Mouse (Mus musculus) inflammation-experienced regulatory T-cells (primary cell): Measurements from ENCODE around the gene Gemin5. TPM values are rescaled to one million over a fixed set of nuclear protein-coding genes. Genes with fewer than 3 reads are reported as not detected.

Experiments used
- polyA plus RNA-seq, 2 experiments: library from polyadenylated mRNA; unstranded; fragments of 100-300 nt; shearing (Covaris generic); gene quantifications; one replicate each; pipeline ENCODE4 v1.2.1; 2017

The Gemin5 gene
- 10 to 100 TPM; 15.1 to 16.7 TPM for polyA plus RNA-seq

DNA sequence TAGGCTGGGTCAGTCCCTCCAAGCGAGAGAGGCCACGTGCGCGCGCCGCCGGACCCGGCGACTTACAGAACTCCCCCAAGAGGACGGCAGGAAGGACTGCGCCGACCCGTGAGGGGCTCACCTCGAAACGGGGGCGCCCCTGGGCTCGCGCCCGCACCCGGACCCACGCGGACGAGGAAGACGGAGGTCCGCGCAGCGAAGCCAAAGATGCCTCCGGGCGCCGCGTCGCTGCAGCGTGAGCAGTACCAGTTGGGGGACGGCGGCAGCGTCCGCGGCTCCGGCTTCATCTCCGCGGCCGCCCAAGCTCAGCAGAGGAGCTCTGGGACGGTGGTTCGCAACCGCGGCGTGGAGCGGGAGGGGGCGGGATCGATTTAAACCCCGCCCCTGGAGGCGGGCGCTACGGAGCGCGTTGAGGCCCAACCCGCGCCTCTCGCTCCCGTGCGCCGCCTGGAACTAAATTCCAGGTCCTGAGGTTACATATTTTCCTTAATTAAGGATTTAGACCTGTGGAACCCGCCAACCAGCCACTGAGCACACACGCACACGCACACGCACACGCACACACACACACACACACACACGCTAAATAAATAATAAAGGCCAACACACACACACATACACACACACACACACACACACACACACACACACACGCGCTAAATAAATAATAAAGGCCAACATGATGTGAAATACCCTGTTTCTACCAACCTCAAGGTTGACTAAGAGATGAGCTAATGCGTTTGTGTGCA, at the start of gene Gemin5:
Gene Gemin5 (minus strand): TSS at position 373 of the 749 bp plus-strand sequence.

DNA sequence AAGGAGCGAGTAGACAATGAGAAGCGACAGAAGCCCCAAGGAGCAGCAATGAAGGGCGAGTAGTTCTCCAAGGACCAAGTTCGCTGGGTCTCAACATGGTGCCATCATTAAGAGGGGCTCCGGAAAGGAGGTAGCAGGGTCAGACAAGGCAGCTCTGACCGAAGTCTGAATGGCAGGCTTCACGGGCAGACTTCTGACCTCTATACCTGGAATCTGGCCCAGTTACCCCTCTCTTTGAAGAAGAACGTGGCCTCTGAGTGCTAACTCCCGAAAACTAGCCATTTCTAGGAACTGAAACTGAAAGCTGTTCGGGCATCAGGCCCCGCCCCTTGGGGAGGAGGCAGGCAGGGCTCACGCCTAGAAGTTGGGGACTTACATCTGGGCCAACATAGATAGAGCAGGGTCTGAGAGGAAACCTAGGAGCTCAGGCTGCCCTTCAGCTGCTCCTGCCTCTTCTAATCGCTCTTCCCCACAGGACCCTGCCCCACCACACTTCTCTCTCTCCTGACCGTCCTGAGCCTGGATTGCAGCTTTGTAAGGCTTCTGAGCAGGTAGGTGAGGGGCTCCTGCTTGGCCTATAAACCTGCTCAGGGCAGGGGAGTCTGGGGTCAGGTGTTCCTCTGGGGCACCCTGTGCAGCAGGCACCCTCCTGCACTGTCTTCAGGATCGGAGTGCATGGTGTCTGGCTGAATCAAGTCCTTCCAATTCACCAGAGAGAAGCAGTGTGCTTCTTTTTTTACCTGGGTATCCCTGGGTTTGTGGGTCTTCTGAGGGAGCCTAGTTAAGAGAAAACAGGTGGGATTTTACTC, 31.1 kb upstream of the Gemin5 start, which contains the start of the genes Igtp and Irgm2:
Gene Igtp (plus strand): TSS at position 328 of the 809 bp plus-strand sequence.
Gene Irgm2 (plus strand): TSS at position 390 of the 809 bp plus-strand sequence.

DNA sequence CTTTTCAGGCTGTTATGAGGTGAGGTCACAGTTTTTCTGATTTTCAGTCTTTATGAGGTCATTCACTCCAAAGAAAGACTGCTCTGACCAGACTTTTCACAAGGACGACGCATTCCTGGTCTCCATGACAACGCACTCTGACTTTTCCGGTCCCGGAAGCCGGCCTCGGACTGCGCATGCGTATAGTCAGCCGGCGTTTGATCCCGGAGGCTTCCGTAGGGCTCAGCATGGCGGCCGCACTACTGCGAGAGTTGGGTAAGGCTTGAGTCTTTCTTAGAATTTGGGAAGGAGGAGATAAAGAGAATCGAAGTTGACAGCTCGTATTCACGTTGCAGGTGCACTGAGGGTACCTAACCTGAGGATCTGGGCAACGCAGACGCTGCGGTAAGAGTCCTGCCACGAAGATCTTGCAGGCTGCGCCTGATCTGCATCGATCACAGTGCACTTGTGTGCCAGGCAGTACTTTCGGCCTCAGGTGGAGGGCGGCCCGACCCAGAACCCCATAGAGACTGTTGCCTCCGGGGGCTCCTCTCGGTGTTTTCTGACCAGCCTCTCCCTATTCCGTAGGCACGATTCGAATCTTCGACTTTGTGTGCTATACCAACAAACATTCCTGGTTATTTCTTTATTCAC, 3.2 kb upstream of the Gemin5 start, which contains the start of gene Mrpl22:
Gene Mrpl22 (plus strand): TSS at position 203 of the 633 bp plus-strand sequence.

DNA sequence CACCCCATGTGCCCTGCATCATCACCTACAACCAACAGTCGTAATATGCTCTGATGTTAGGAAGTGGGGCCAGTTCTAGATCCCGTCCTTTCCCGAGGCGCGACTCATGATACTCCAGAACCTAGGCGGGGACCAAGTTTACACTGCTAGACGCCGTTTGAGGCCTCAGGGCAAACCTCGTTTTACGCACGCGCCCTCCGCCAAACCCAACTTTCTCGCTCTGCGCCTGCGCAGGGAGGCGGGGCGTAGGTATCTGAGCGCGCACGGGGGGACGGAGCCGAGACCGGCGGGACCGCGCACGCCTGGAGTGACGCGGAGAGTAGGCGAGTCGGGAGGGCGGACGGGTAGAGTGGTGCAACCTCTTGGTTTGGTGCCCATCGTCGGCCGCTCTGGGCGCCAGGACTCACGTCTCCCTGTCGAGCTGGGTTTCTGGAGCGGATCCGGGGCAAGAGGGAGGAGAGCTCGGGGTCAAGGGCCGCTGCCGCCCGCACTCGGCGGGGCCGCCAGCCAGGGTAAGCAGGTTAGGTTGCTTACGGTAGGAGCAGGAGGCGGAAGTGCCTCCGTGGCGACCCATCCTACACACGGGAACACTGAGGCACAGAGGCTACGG, 64.5 kb downstream of the Gemin5 start, which contains the start of gene Cnot8:
Gene Cnot8 (plus strand): TSS at position 457 of the 610 bp plus-strand sequence.

DNA sequence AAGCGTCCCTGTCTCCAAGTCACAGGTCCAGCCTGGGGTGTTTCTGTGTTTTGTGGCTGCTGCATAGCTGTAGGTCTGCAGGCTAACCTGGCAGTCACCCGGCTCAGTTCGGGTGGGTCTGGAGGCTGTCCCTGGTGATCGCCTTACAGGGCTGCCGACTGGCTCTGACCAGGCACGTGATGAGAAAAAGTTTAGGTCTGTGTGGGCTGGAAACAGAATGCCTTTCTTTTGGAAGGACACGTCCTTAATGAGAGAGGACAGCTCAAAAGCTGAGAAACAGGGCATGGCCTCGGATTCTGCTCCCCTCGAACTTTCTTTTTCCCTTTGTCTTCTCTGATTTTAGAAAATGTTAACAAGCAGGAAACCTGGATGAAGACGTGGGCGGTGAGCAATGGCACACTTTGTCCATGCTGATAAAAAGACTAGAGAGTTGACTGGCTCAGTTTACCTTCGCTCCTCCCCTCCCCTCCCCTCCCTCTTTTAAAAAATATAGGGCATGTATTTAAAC, 75.3 kb downstream of the Gemin5 start, which contains the start of gene Gm12248:
Gene Gm12248 (minus strand): TSS at position 114 of the 508 bp plus-strand sequence.

Other genes starting within 250 kb of the Gemin5 start
- gene Larp1, start 159.5 kb downstream of the Gemin5 start, polyA plus RNA-seq = 10 to 100 TPM; 87.6 to 97.3 TPM
- under 1 TPM in 1 of 2 experiments, not detected in 1; 0.14 TPM for gene Gm12248, start 75.4 kb downstream of the Gemin5 start, polyA plus RNA-seq
- 100 to 1,000 TPM in 1 of 2 experiments, 10 to 100 TPM in 1; 89.1 to 135 TPM for gene Cnot8, start 64.4 kb downstream of the Gemin5 start, polyA plus RNA-seq
- 10 to 100 TPM; 61.6 to 64.3 TPM for gene Mrpl22, start 3.1 kb upstream of the Gemin5 start, polyA plus RNA-seq
- gene Igtp, start 31.0 kb upstream of the Gemin5 start, polyA plus RNA-seq = 100 to 1,000 TPM; 321 to 381 TPM
- 10 to 100 TPM; 48.7 to 53.3 TPM for gene Irgm2, start 31.1 kb upstream of the Gemin5 start, polyA plus RNA-seq
- not detected for gene 4930438A08Rik, start 106.3 kb upstream of the Gemin5 start, polyA plus RNA-seq
- 10 to 100 TPM; 40.4 to 60.4 TPM for gene Zfp692, start 138.5 kb upstream of the Gemin5 start, polyA plus RNA-seq
- gene Zfp672, start 161.8 kb upstream of the Gemin5 start, polyA plus RNA-seq = 10 to 100 TPM; 43.4 to 43.9 TPM
- gene Sh3bp5l, start 162.2 kb upstream of the Gemin5 start, polyA plus RNA-seq = 10 to 100 TPM; 19.0 to 36.8 TPM
- 1 to 10 TPM in 1 of 2 experiments, under 1 TPM in 1; 0.17 to 2.9 TPM for gene Lypd8, start 210.5 kb upstream of the Gemin5 start, polyA plus RNA-seq